Mouse (Mus musculus): ENCODE data around the gene Hist1h4k.

DNA sequence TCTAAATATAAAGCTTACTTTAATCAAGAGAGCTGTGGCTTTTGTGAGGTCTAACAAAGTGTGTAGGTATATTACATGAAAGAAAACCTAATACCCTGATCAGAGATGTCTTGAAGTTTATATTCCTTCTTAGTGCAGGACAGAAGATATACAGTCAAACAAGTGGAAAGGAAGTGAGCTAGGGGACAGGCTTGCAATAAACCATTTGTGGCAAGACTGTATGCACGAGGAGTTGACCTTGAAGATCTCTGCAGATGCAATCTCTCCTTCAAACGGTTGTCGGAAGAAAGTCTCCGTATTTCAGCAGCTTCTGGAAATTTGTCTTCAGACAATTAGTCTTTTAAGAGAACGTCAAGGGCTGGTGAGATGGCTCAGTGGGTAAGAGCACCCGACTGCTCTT lies 39.6 kb upstream of the Hist1h4k start:
- TF ChIP-seq CTCF (IDR thresholded peaks at IDR 0.05) (no peak), POLR2A (IDR thresholded peaks at IDR 0.05; ENCODE audit: insufficient read depth, low read depth, low read length) (no peak), EP300 (IDR thresholded peaks at IDR 0.05; ENCODE audit: insufficient read depth, low read depth, low read length) (no peak)
